Mouse (Mus musculus) spleen, adult 2 months (tissue): Measurements from ENCODE around the gene Alox15. TPM values are rescaled to one million over a fixed set of nuclear protein-coding genes. Genes with fewer than 3 reads are reported as not detected.

Source experiments
- DNase-seq, 2 experiments: peaks; one replicate each; pipeline versions ENCODE4 v3.0.0 to v3.0.0-alpha.2; 2012 to 2021; ENCODE audit warnings: low spot score in 2 of 2, low read depth in 1 of 2
- H3K27ac ChIP-seq: fragments of 200-500 bp; 2 replicates; pipeline ENCODE4 v1.5.1; 2012; ENCODE audit warnings: low read length, inconsistent platforms; ENCODE audit not compliant: insufficient read depth
- H3K27me3 ChIP-seq: fragments of 200-500 bp; 2 replicates; pipeline ENCODE4 v1.6.1; 2012; ENCODE audit warnings: mild to moderate bottlenecking, moderate library complexity, low read length, inconsistent platforms; ENCODE audit not compliant: control insufficient read depth, insufficient read depth
- H3K36me3 ChIP-seq: fragments of 200-500 bp; 2 replicates; pipeline ENCODE4 v1.6.1; 2012; ENCODE audit warnings: mild to moderate bottlenecking, low read length, inconsistent platforms; ENCODE audit not compliant: control insufficient read depth, insufficient read depth
- H3K4me1 ChIP-seq: fragments of 200-500 bp; 2 replicates; pipeline ENCODE4 v1.6.1; 2011; ENCODE audit warnings: inconsistent platforms; ENCODE audit not compliant: control insufficient read depth, insufficient read depth, insufficient read length
- H3K4me3 ChIP-seq: fragments of 200-500 bp; 2 replicates; pipeline ENCODE4 v1.5.1; 2011; ENCODE audit warnings: mild to moderate bottlenecking, inconsistent platforms; ENCODE audit not compliant: insufficient read depth, insufficient read length; ENCODE audit errors: extremely low read depth
- CTCF ChIP-seq: fragments of 200-500 bp; IDR thresholded peaks from 2 replicates; pipeline ENCODE4 v1.5.1; 2011; ENCODE audit warnings: mild to moderate bottlenecking, inconsistent platforms; ENCODE audit not compliant: insufficient read depth, insufficient read length, insufficient replicate concordance; ENCODE audit errors: extremely low read depth
- POLR2A ChIP-seq: fragments of 200-500 bp; IDR thresholded peaks from 2 replicates; pipeline ENCODE4 v1.6.1; 2011; ENCODE audit warnings: low read depth, low read length, inconsistent platforms
- WGBS: fragments of 180-500 bp; shearing (Covaris S2); methylation state at CpG from one replicate; pipeline ENCODE4 v1.1.7; 2018; 5-methylcytosine and 5-hydroxymethylcytosine counted together
- polyA plus RNA-seq: library from polyadenylated mRNA; depleted of rRNA; stranded (reverse); fragments of >200 nt; gene quantifications from 2 replicates; pipeline ENCODE4 v1.2.3, GENCODE M21; 2012; rRNA removed

The Alox15 gene
- polyA plus RNA-seq, result 2.5 and 4.1 TPM in 2 replicates

DNA sequence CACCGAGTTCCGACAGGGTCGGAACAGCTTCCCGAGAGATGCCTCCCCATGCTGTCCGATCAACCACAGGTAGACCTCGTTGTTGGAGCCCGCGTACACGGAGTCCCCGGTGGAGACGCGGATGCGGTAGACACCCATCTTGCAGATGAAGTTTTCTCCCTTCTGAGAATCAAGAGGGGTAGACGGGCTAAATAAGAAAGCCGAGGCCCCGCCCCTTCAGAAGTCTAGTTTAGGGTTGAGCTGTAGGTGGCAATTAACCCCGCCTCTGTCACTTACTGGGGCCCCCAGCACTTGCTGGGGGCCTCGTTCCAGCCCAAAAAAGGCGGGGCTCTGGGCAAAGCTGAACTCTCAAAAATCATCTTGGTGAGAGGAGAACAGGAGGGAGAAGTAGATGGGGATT is at the start of gene Alox15:
Gene Alox15 (minus strand): TSS at position 164 of the 400 bp plus-strand sequence.
- Histone ChIP-seq H3K27me3 (peaks cover 10% of the 10 kb centered on the region), H3K4me1 (no peaks in the 10 kb centered on the region), H3K27ac (no peak within 1 kb of the TSS), H3K4me3 (no peak within 1 kb of the TSS), H3K36me3 (no peaks in the 10 kb centered on the region)
- TF ChIP-seq CTCF (no peak), POLR2A (no peak)
- DNase-seq, result no peak
- WGBS, result 1% methylated on average over 19 of the region's 19 CpGs

DNA sequence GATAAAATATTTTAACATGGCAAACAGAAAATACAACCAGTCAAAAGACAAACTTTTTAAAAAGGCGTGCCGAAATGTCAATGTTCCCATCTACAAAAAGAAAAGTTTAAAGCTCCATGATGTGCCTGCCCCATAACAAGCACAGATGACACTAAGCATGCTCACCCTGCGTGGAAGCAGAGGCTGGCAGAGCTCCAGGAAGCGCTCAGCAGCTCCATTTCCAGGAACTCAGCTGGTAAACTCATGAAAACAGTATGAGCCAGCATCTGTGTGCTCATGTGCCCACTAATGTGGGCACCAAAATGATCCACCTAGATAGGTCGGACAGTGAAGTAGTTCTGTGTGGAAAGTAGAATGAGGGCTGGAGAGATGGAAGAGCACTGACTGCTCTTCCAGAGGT is 37.6 kb upstream of the Alox15 start:
- no peak overlapping the region for H3K27ac ChIP-seq
- H3K27me3 ChIP-seq, result no peaks in the 10 kb centered on the region
- TF ChIP-seq POLR2A, result no peak
- TF ChIP-seq CTCF, result no peak
- H3K36me3 ChIP-seq, result peaks cover 9% of the 10 kb centered on the region
- H3K4me1 ChIP-seq, result no peaks in the 10 kb centered on the region
- WGBS, result 75% methylated on average over 5 of the region's 5 CpGs
- no peak overlapping the region for H3K4me3 ChIP-seq
- no peak for DNase-seq

DNA sequence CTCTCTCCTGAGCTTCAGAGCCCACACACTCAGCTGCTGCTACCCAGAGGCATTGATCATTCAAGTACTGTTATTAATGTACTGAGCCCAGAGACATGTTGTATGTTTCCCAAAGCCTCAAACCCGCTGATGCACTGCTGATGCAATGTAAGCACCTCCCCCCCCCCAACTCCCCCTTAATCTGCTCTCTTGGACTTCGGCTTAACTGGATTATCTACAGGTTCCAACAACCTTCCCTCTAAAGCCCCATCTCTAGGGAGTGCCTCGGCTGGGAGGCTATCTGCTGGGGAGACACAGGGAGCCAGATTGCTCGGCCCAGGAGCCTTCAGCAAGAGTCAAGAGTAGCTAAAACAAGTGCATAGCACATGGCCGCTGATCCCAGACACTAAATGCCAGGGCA is 35.6 kb upstream of the Alox15 start:
- Histone ChIP-seq H3K36me3 (peaks cover 1% of the 10 kb centered on the region), H3K4me3 (no peak overlapping the region), H3K27ac (no peak overlapping the region; the same call in 1 of the 2 replicates), H3K4me1 (no peaks in the 10 kb centered on the region), H3K27me3 (no peaks in the 10 kb centered on the region)
- no peak for DNase-seq
- 88% methylated on average over 5 of the region's 5 CpGs for WGBS
- TF ChIP-seq CTCF (no peak), POLR2A (no peak)

DNA sequence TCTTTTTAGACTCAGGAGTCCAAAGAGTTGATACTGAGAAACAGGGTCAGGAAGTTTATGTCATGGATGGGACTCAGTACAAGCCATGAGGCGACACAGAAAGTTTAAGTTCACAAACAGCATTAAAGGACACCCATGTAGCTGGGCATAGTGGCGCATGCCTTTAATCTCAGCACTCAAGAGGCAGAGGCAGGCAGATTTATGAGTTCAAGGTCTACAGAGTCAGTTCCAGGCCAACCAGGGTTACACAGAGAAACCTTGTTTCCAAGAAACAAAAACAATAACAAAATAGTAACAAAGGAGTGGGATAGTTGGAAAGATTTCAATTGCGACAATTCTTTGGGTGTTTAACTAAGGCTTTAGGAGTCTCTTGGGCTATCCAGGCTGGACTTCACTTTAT is 32.3 kb upstream of the Alox15 start:
- no peak overlapping the region for H3K27ac ChIP-seq
- TF ChIP-seq POLR2A (no peak), CTCF (no peak)
- no peaks in the 10 kb centered on the region; the same call in 1 of the 2 replicates for H3K36me3 ChIP-seq
- no peaks in the 10 kb centered on the region for H3K27me3 ChIP-seq
- 88% methylated on average over 3 of the region's 3 CpGs for WGBS
- DNase-seq, result no peak
- H3K4me1 ChIP-seq, result no peaks in the 10 kb centered on the region
- no peak overlapping the region for H3K4me3 ChIP-seq

DNA sequence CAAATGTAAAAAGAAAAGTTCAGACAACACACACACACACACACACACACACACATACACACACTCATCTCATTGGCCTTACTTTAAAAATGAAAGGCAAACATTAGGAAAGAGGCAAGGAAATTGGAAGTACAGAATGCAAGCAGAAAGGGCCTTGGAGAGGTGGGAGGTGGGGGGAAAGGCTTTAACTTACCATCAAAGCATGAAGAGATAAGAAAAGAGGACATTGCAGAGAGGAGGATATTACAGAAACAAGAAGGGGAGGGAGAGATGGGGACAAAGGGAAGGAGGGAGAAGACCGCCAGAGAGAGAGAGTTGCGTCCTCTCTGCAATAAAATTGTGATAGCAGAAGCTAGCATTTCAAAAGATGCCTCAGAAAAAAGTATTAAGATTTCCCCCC is 29.5 kb upstream of the Alox15 start:
- H3K4me1 ChIP-seq, result no peaks in the 10 kb centered on the region
- WGBS, result 80% methylated on average over 2 of the region's 2 CpGs
- DNase-seq, result no peak
- H3K4me3 ChIP-seq, result no peak overlapping the region
- H3K27me3 ChIP-seq, result no peaks in the 10 kb centered on the region
- TF ChIP-seq CTCF (no peak), POLR2A (no peak)
- H3K27ac ChIP-seq, result no peak overlapping the region
- H3K36me3 ChIP-seq, result no peaks in the 10 kb centered on the region

DNA sequence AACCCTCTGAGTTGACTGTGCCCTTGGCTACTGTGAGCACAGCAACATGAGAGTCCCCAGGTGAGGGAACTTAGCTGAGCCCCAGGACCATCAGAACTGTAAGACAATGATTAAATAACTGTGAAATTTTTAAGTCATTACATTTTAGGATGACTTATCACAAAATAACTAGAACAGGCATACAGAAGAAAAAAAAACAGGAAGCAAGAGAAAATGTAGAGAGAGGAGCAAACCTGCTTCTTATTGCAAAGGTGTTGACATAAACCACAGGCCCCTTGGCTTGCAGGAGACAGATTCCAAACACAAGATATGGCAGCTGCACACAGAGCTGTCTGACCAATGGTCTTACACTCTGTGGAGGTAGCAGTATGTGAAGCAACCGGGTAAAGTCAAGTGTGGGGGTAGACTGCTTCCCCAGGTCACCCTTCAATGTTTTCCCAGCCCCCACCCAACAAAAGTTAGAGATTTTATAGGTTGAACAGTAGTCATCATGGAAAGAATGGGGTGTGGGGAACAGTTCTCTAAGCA is 28.7 kb upstream of the Alox15 start:
- DNase-seq, result no peak
- no peak for TF ChIP-seq POLR2A
- no peak for TF ChIP-seq CTCF
- Histone ChIP-seq H3K27ac (no peak overlapping the region), H3K4me1 (no peaks in the 10 kb centered on the region), H3K4me3 (no peak overlapping the region), H3K27me3 (no peaks in the 10 kb centered on the region), H3K36me3 (no peaks in the 10 kb centered on the region)
- 63% methylated on average over 1 of the region's 1 CpGs for WGBS

DNA sequence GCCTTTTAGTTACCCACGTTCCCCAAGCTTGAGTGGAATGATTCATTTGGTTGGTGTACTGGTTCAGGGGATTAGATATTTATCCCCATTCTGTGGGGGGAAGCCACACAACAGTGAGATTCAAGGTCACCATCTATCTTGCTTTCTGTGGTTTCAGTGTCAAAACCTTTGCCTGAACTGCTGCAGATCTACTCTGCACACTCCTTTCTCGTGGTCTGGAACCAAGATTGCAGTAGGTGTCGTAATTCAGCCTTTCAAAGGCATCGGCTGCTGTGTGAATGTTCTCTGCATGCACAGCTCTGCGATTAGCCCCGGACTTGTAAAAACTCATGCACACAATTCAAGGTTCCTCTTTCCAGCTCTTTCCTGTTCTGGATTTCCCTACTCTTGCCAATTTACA is 24.2 kb upstream of the Alox15 start:
- no peak for DNase-seq
- TF ChIP-seq POLR2A (no peak), CTCF (no peak)
- Histone ChIP-seq H3K4me1 (no peaks in the 10 kb centered on the region), H3K27ac (no peak overlapping the region), H3K27me3 (no peaks in the 10 kb centered on the region), H3K36me3 (no peaks in the 10 kb centered on the region), H3K4me3 (no peak overlapping the region)
- WGBS, result 12% methylated on average over 6 of the region's 6 CpGs
